Mouse (Mus musculus): Measurements from ENCODE around the gene Gtf2f2. TPM values are rescaled to one million over a fixed set of nuclear protein-coding genes. Genes with fewer than 3 reads are reported as not detected.

Gtf2f2 gene
- total and polyA plus RNA-seq, 3 experiments, result 44.8 to 118 (median 90.6) TPM

- TF ChIP-seq ZC3H11A (IDR thresholded peaks at IDR 0.05; ENCODE audit: low read depth, low read length) (no peak), ZMIZ1 (IDR thresholded peaks at IDR 0.05; ENCODE audit: low read depth, low read length) (no peak), MYC (IDR thresholded peaks at IDR 0.05; ENCODE audit: low read depth, low read length) (no peak), NRF1 (IDR thresholded peaks at IDR 0.05; ENCODE audit: low read depth, low read length) (no peak)
- DNase-seq (ENCODE audit: extremely low read depth), result no peak
- Histone ChIP-seq H3K4me2 (ENCODE audit: insufficient read depth, low read depth, poor library complexity, severe bottlenecking) (no peak overlapping the region), H3K4me3 (replicated peaks in 1 of 3; ENCODE audit: low read depth in 2 of 3, low read length in 2 of 3, poor library complexity in 1 of 3) (no peak overlapping the region), H3K79me2 (replicated peaks; ENCODE audit: control insufficient read depth, extremely low read depth, insufficient read depth, poor library complexity, severe bottlenecking) (peaks cover 12% of the 10 kb centered on the region), H3K27me3 (replicated peaks) (no peaks in the 10 kb centered on the region), H3K4me1 (ENCODE audit: control insufficient read depth in 1 of 2, insufficient read depth in 2 of 2) (peaks cover 0 to 14% of the 10 kb centered on the region in 2 experiments; a peak in 2 of 4 replicates), H3K27ac (ENCODE audit: insufficient read depth, low read depth) (no peak overlapping the region), H3K9me3 (replicated peaks; ENCODE audit: low read length) (peaks cover 2% of the 10 kb centered on the region), H3K36me3 (replicated peaks in 1 of 2; ENCODE audit: control insufficient read depth in 1 of 2, insufficient read depth in 1 of 2, low read length in 1 of 2) (no peaks in the 10 kb centered on the region), H3K9ac (ENCODE audit: insufficient read depth, low read depth) (no peak overlapping the region)
- in situ Hi-C loops (cut with MboI; ENCODE audit: low pct_ligation_motif_present, low pct_unique_long_range_greater_than_20kb, low sequenced_read_pairs) (loop anchor here (10.0 kb wide), 1 partner anchor 50 kb away; no protein-coding TSS in a partner anchor), dilution Hi-C loops (cut with MboI; ENCODE audit: extremely low pct_ligation_motif_present, extremely low pct_unique_long_range_greater_than_20kb, low sequenced_read_pairs) (no loop called here)
Measured at GRCm38 (mm10) chr14:76014331-76014730, 3.7 kb upstream of the Gtf2f2 start.

GRCm38 (mm10) chr14:76011062-76011457 lies 395 bp upstream of the Gtf2f2 start:
- H3K4me3 ChIP-seq (replicated peaks in 1 of 3; ENCODE audit: low read depth in 2 of 3, low read length in 2 of 3, poor library complexity in 1 of 3), result peak overlapping the region; percentile 90 to 91 (median 91)
- dilution Hi-C loops (cut with MboI; ENCODE audit: extremely low pct_ligation_motif_present, extremely low pct_unique_long_range_greater_than_20kb, low sequenced_read_pairs), result no loop called here
- peaks cover 0 to 14% of the 10 kb centered on the region in 2 experiments for H3K36me3 ChIP-seq (replicated peaks in 1 of 2; ENCODE audit: control insufficient read depth in 1 of 2, insufficient read depth in 1 of 2, low read length in 1 of 2)
- H3K9ac ChIP-seq (ENCODE audit: insufficient read depth, low read depth), result peak overlapping the region; percentile 27; the same call in 1 of the 2 replicates
- in situ Hi-C loops (cut with MboI; ENCODE audit: low pct_ligation_motif_present, low pct_unique_long_range_greater_than_20kb, low sequenced_read_pairs), result loop anchor here (10.0 kb wide), 1 partner anchor 54 kb away; no protein-coding TSS in a partner anchor
- no peaks in the 10 kb centered on the region for H3K9me3 ChIP-seq (replicated peaks; ENCODE audit: low read length)
- H3K79me2 ChIP-seq (replicated peaks; ENCODE audit: control insufficient read depth, extremely low read depth, insufficient read depth, poor library complexity, severe bottlenecking), result peaks cover 35% of the 10 kb centered on the region
- peaks cover 2 to 30% of the 10 kb centered on the region in 2 experiments; a peak in 3 of 4 replicates for H3K4me1 ChIP-seq (ENCODE audit: control insufficient read depth in 1 of 2, insufficient read depth in 2 of 2)
- DNase-seq (ENCODE audit: extremely low read depth), result no peak
- H3K27ac ChIP-seq (ENCODE audit: insufficient read depth, low read depth), result no peak overlapping the region
- no peaks in the 10 kb centered on the region for H3K27me3 ChIP-seq (replicated peaks)
- TF ChIP-seq MAZ (IDR thresholded peaks at IDR 0.05; ENCODE audit: low read depth, low read length), result no peak
- TF ChIP-seq TCF12 (IDR thresholded peaks at IDR 0.05; ENCODE audit: low read depth, low read length), result no peak
- TF ChIP-seq ZKSCAN1 (IDR thresholded peaks at IDR 0.05; ENCODE audit: borderline replicate concordance, low read depth, low read length), result no peak
- no peak for TF ChIP-seq BHLHE40 (IDR thresholded peaks at IDR 0.05; ENCODE audit: low read depth, low read length)
- no peak for TF ChIP-seq CHD2 (IDR thresholded peaks at IDR 0.05; ENCODE audit: low read length)
- TF ChIP-seq MAX (IDR thresholded peaks at IDR 0.05; ENCODE audit: low read length), result no peak
- no peak for TF ChIP-seq ZC3H11A (IDR thresholded peaks at IDR 0.05; ENCODE audit: low read depth, low read length)
- no peak for TF ChIP-seq RCOR1 (conservative IDR thresholded peaks at IDR 0.05; ENCODE audit: low read depth, low read length)
- TF ChIP-seq USF2 (conservative IDR thresholded peaks at IDR 0.05; ENCODE audit: low read depth, low read length), result no peak
- TF ChIP-seq PAX5 (IDR thresholded peaks at IDR 0.05; ENCODE audit: low read length), result no peak
- TF ChIP-seq MXI1 (IDR thresholded peaks at IDR 0.05; ENCODE audit: low read depth, low read length), result no peak
- 0 out of 2 replicates have a peak, but pooled peaks have one; percentile 9 for TF ChIP-seq MYC (IDR thresholded peaks at IDR 0.05; ENCODE audit: low read depth, low read length)
- no peak for TF ChIP-seq NRF1 (IDR thresholded peaks at IDR 0.05; ENCODE audit: low read depth, low read length)
- no peak for TF ChIP-seq USF1 (IDR thresholded peaks at IDR 0.05; ENCODE audit: low read depth, low read length)
- 0 out of 2 replicates have a peak, but pooled peaks have one; percentile 4 for TF ChIP-seq MEF2A (IDR thresholded peaks at IDR 0.05; ENCODE audit: borderline replicate concordance, low read depth, low read length)
- TF ChIP-seq ZMIZ1 (IDR thresholded peaks at IDR 0.05; ENCODE audit: low read depth, low read length), result no peak
- no peak for TF ChIP-seq RAD21 (IDR thresholded peaks at IDR 0.05; ENCODE audit: low read depth, low read length)
- TF ChIP-seq ETS1 (conservative IDR thresholded peaks at IDR 0.05; ENCODE audit: low read depth, low read length), result no peak
- TF ChIP-seq IRF4 (IDR thresholded peaks at IDR 0.05; ENCODE audit: low read depth, low read length), result no peak
- TF ChIP-seq UBTF (IDR thresholded peaks at IDR 0.05; ENCODE audit: low read depth, low read length), result no peak
- TF ChIP-seq GABPA (IDR thresholded peaks at IDR 0.05; ENCODE audit: insufficient replicate concordance, low read depth, low read length), result no peak
- no peak for TF ChIP-seq E2F4 (IDR thresholded peaks at IDR 0.05; ENCODE audit: insufficient replicate concordance, low read depth, low read length)
- no peak for TF ChIP-seq TBP (conservative IDR thresholded peaks at IDR 0.05; ENCODE audit: low read depth, low read length)
- no peak for TF ChIP-seq KAT2A (IDR thresholded peaks at IDR 0.05; ENCODE audit: insufficient replicate concordance, low read length)
- no peak for TF ChIP-seq JUN (IDR thresholded peaks at IDR 0.05; ENCODE audit: insufficient read depth, low read depth, low read length)
- TF ChIP-seq SIN3A (IDR thresholded peaks at IDR 0.05; ENCODE audit: low read length), result no peak
- 0 out of 2 replicates have a peak, but pooled peaks have one; percentile 1 for TF ChIP-seq POLR2A (IDR thresholded peaks at IDR 0.05; ENCODE audit: low read depth, low read length)
- no peak for TF ChIP-seq EP300 (IDR thresholded peaks at IDR 0.05; ENCODE audit: low read length)
- TF ChIP-seq MAFK (IDR thresholded peaks at IDR 0.05; ENCODE audit: insufficient replicate concordance, low read length), result no peak
- no peak for TF ChIP-seq NELFE (IDR thresholded peaks at IDR 0.05; ENCODE audit: low read depth, low read length)
- TF ChIP-seq POLR2AphosphoS2 (IDR thresholded peaks at IDR 0.05; ENCODE audit: low read depth, low read length), result no peak
- 0 out of 2 replicates have a peak, but pooled peaks have one; percentile 15 for TF ChIP-seq ZNF384 (IDR thresholded peaks at IDR 0.05; ENCODE audit: low read depth, low read length)
- H3K4me2 ChIP-seq (ENCODE audit: insufficient read depth, low read depth, poor library complexity, severe bottlenecking), result peak overlapping the region; percentile 99
